Mouse (Mus musculus): ENCODE data around the gene Sertad4. TPM values are rescaled to one million over a fixed set of nuclear protein-coding genes. Genes with fewer than 3 reads are reported as not detected.

Sertad4 gene
- polyA plus RNA-seq (2012; ENCODE audit: insufficient read depth, insufficient read length, missing spikeins), result 0.46 and 2.1 TPM in 2 replicates

GRCm38 (mm10) chr1:192855474-192856230, at the start of gene Sertad4:
Gene Sertad4, minus strand, starts transcription at chr1:192855756.
- peak within 1 kb of the TSS; percentile 64 for H3K4me3 ChIP-seq (ENCODE audit: insufficient read depth, low read depth, low read length)
- H3K27ac ChIP-seq (replicated peaks; ENCODE audit: low read depth, low read length), result 0 out of 2 replicates have a peak within 1 kb of the TSS, but pooled peaks have one; percentile 11
- no peaks in the 10 kb centered on the region for H3K4me1 ChIP-seq (ENCODE audit: control insufficient read depth, insufficient read depth, insufficient read length, low read length)

DNA sequence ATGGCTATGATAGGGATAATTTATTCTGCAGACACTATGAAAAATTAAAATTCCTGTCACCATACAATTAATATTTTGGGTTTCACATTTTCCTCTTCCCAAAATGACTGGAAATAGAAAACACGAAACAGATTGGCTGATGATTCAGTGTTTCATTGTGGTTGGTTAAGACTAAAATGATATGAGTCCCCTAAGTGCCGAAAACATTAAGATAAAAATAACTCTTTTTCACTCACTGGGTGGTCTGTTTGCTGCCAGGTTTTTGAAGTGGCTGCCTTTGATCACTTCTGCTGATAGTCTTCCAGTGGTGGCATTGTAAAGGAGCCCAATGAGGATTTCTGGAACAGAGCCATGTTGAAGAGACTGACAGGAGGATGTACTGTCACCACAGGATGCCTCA, 46.0 kb upstream of the Sertad4 start:
- no peaks in the 10 kb centered on the region for H3K4me1 ChIP-seq (ENCODE audit: control insufficient read depth, insufficient read depth, insufficient read length, low read length)
- no peak overlapping the region for H3K4me3 ChIP-seq (ENCODE audit: insufficient read depth, low read depth, low read length)
- no peak overlapping the region for H3K27ac ChIP-seq (replicated peaks; ENCODE audit: low read depth, low read length)

GRCm38 (mm10) chr1:192900913-192901312, 45.4 kb upstream of the Sertad4 start:
- H3K4me3 ChIP-seq (ENCODE audit: insufficient read depth, low read depth, low read length), result no peak overlapping the region
- H3K27ac ChIP-seq (replicated peaks; ENCODE audit: low read depth, low read length), result no peak overlapping the region
- no peaks in the 10 kb centered on the region for H3K4me1 ChIP-seq (ENCODE audit: control insufficient read depth, insufficient read depth, insufficient read length, low read length)

DNA sequence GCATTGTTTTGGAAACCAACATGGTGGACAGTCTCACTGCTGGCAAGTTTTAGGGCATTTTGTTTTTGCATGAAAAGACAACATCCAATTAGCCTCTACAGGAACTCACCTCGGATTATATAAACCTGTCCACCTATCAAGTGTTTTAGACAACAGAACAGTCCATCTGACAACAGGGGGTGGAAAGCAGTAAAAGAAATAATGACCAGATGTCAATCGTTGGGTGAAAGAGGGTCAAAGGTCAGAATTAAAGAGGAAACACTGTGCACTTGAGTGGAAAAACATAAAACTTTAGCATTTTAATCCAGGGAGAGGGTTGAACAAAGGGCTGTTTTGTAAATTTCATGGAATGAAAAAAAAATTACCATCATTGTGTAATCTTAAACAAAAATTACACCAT, 43.2 kb upstream of the Sertad4 start:
- H3K27ac ChIP-seq (replicated peaks; ENCODE audit: low read depth, low read length), result no peak overlapping the region
- H3K4me1 ChIP-seq (ENCODE audit: control insufficient read depth, insufficient read depth, insufficient read length, low read length), result no peaks in the 10 kb centered on the region
- no peak overlapping the region for H3K4me3 ChIP-seq (ENCODE audit: insufficient read depth, low read depth, low read length)

DNA sequence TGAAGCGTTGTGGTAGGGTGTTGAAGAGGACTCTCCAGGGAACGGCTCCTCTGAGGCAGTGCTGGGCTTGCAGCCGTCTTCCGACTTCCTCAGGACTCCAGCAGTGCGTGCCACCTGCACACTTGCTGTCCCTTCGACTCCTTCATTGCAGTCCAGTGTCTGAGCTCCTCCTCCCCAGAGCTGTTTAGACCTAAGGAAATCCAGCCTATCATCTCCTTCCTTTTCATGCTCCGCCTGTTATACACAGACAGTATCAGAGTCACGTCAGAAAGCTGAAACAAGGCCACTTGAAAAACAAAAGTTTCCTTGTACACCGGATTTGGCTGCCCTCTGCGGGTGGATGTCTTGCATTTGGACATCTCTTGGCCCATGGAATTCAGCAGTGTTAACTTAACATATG, 41.7 kb upstream of the Sertad4 start:
- Histone ChIP-seq H3K27ac (replicated peaks; ENCODE audit: low read depth, low read length) (no peak overlapping the region), H3K4me3 (ENCODE audit: insufficient read depth, low read depth, low read length) (no peak overlapping the region), H3K4me1 (ENCODE audit: control insufficient read depth, insufficient read depth, insufficient read length, low read length) (no peaks in the 10 kb centered on the region)

GRCm38 (mm10) chr1:192896076-192896475, 40.5 kb upstream of the Sertad4 start:
- H3K4me3 ChIP-seq (ENCODE audit: insufficient read depth, low read depth, low read length), result no peak overlapping the region
- no peaks in the 10 kb centered on the region for H3K4me1 ChIP-seq (ENCODE audit: control insufficient read depth, insufficient read depth, insufficient read length, low read length)
- H3K27ac ChIP-seq (replicated peaks; ENCODE audit: low read depth, low read length), result no peak overlapping the region

- Histone ChIP-seq H3K27ac (replicated peaks; ENCODE audit: low read depth, low read length) (no peak overlapping the region), H3K4me3 (ENCODE audit: insufficient read depth, low read depth, low read length) (no peak overlapping the region), H3K4me1 (ENCODE audit: control insufficient read depth, insufficient read depth, insufficient read length, low read length) (no peaks in the 10 kb centered on the region)
Observed at GRCm38 (mm10) chr1:192890716-192891115, 35.2 kb upstream of the Sertad4 start.

DNA sequence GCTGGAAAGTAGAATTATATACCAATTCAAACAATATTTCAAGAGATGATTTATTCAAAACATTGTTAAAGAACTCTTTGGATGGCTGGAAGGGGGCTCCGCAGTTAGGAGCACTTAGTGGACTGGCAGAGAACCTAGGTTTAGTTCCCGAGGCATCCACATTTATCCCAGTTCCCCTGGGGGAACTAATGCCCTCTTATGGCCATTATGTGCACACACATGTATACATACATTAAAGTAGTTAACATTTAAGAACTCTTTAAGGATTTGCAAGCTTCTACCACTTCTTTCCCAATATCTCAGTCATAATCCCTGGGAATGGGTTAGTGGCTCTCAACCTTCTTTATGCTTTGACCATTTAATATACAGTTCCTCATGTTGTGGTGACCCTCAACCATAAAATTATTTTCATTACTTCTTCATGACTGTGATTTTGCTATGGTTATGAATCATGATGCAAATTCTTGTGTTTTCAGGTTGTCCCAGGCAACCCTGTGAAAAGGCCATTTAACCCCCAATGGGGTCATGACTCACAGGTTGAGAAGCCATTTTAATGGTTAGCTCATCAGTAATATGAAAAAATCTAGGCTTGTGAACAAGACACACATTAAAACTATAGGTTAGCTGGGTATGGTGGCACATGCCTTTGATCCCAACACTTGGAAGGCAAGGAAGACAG, 27.2 kb upstream of the Sertad4 start:
- H3K4me3 ChIP-seq (ENCODE audit: insufficient read depth, low read depth, low read length), result no peak overlapping the region
- H3K27ac ChIP-seq (replicated peaks; ENCODE audit: low read depth, low read length), result no peak overlapping the region
- H3K4me1 ChIP-seq (ENCODE audit: control insufficient read depth, insufficient read depth, insufficient read length, low read length), result no peaks in the 10 kb centered on the region

DNA sequence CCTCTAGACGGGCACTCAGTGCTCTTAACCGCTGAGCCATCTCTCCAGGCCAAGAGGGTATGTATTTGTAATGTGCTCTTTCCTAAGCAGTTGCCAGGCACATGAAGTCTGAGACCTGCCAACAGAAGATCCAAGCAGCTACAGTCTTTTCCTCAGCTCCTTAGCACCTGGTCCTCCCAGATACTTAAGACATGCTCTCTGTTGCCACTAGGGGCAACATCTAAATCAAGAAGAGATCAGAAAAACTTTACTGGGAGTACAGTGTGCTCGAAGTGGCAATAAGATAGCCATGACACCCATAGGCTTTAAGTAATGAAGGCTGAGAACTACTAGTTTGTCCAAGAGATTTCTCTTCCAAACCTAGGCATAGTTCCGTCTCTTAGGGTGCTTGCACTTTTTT, 24.6 kb upstream of the Sertad4 start:
- H3K27ac ChIP-seq (replicated peaks; ENCODE audit: low read depth, low read length), result no peak overlapping the region
- no peak overlapping the region for H3K4me3 ChIP-seq (ENCODE audit: insufficient read depth, low read depth, low read length)
- H3K4me1 ChIP-seq (ENCODE audit: control insufficient read depth, insufficient read depth, insufficient read length, low read length), result no peaks in the 10 kb centered on the region

- no peaks in the 10 kb centered on the region for H3K4me1 ChIP-seq (ENCODE audit: control insufficient read depth, insufficient read depth, insufficient read length, low read length)
- no peak overlapping the region for H3K27ac ChIP-seq (replicated peaks; ENCODE audit: low read depth, low read length)
- no peak overlapping the region for H3K4me3 ChIP-seq (ENCODE audit: insufficient read depth, low read depth, low read length)
Observed at GRCm38 (mm10) chr1:192879086-192879580, 23.6 kb upstream of the Sertad4 start.

- Histone ChIP-seq H3K4me3 (ENCODE audit: insufficient read depth, low read depth, low read length) (no peak overlapping the region), H3K27ac (replicated peaks; ENCODE audit: low read depth, low read length) (no peak overlapping the region), H3K4me1 (ENCODE audit: control insufficient read depth, insufficient read depth, insufficient read length, low read length) (no peaks in the 10 kb centered on the region)
Observed at GRCm38 (mm10) chr1:192872841-192873240, 17.3 kb upstream of the Sertad4 start.

DNA sequence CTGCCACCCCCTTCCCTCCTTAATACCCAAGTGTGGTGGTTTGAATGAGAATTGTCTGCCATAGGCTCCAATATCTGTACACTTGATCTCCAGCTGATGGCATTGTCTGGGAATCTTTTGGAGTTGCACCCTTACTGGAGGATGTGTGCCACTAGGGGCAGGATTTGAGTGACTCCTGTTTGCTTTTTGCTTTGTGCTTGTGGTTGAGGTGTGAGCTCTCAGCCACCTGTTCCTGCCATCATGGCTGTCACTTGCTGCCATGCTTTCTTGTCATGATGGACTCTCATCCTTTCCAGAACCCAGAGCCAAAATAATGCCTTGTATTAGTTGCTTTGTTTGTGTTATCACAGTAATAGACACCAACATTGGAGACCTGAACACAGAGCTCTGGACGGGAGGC, 14.2 kb upstream of the Sertad4 start:
- H3K27ac ChIP-seq (replicated peaks; ENCODE audit: low read depth, low read length), result no peak overlapping the region

DNA sequence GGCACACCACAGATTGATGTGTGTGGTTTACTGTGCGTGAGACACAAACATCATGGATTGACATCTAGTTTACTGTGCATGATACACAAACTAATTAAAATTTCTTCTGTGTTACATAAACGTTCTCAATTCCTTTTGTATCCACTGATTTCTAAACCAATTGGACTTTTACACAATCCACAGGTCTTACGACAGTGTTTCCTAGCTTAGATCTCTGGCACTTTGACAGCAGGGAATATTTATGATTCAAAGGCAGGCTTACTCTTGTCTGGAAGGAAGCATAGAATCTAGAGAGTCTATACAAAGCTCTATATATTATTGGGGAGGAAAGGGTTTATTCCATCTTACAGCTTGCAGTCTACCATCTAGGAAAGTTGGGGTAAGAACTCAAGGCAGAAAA, 8.9 kb upstream of the Sertad4 start:
- Histone ChIP-seq H3K4me1 (ENCODE audit: control insufficient read depth, insufficient read depth, insufficient read length, low read length) (no peaks in the 10 kb centered on the region), H3K27ac (replicated peaks; ENCODE audit: low read depth, low read length) (no peak overlapping the region), H3K4me3 (ENCODE audit: insufficient read depth, low read depth, low read length) (no peak overlapping the region)

More for the DNA sequence above, 14.2 kb upstream of the Sertad4 start:
- Histone ChIP-seq H3K4me1 (ENCODE audit: control insufficient read depth, insufficient read depth, insufficient read length, low read length) (no peaks in the 10 kb centered on the region), H3K4me3 (ENCODE audit: insufficient read depth, low read depth, low read length) (no peak overlapping the region)

DNA sequence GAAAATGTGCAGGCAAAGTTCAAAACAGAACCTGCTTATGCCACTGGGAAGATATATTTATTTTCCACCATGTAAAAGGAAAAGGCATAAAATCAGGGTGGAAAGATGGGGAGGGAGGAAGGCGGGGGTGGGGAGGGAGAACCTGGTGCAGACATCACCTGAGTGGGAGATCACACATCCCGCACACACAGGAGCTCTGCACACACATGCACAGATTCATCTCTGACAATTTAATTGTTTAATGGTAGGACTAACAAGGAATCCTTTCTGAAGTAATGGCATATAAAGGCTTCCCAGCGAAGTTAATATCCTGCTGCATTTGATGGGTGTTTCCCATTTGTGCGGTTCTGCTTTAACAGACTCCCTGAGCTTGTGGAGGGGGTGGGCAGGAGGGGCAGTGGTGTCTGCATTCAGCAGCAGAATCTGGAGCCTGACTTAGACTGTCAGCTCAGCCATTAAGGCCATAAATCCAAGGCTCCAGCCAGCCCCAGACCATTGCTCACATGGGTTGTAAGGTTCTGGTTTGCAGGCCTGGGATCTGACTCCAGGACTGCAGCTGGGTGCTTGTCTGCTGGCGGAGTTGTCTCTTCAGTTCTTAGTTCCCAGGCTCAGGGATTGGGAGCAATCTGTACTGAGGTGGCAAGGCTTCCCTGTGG, 5.9 kb upstream of the Sertad4 start:
- Histone ChIP-seq H3K4me3 (ENCODE audit: insufficient read depth, low read depth, low read length) (no peak overlapping the region), H3K4me1 (ENCODE audit: control insufficient read depth, insufficient read depth, insufficient read length, low read length) (no peaks in the 10 kb centered on the region), H3K27ac (replicated peaks; ENCODE audit: low read depth, low read length) (no peak overlapping the region)

- H3K4me1 ChIP-seq (ENCODE audit: control insufficient read depth, insufficient read depth, insufficient read length, low read length), result no peaks in the 10 kb centered on the region
- H3K4me3 ChIP-seq (ENCODE audit: insufficient read depth, low read depth, low read length), result no peak overlapping the region
- no peak overlapping the region for H3K27ac ChIP-seq (replicated peaks; ENCODE audit: low read depth, low read length)
Observed at GRCm38 (mm10) chr1:192860273-192860672, 4.7 kb upstream of the Sertad4 start.
